Mouse (Mus musculus) megakaryocyte, embryonic 14.5 days (primary cell): ENCODE results near the gene Cxcr2.

Source experiments
- FLI1 ChIP-seq: IDR thresholded peaks from 2 replicates; pipeline ENCODE4 v1.6.1; 2012; ENCODE audit warnings: low read length, inconsistent platforms, mixed read lengths
- GATA1 ChIP-seq: IDR thresholded peaks from 3 replicates; pipeline ENCODE4 v1.6.1; 2012; ENCODE audit warnings: mixed read lengths, low read length, inconsistent platforms, borderline replicate concordance

DNA sequence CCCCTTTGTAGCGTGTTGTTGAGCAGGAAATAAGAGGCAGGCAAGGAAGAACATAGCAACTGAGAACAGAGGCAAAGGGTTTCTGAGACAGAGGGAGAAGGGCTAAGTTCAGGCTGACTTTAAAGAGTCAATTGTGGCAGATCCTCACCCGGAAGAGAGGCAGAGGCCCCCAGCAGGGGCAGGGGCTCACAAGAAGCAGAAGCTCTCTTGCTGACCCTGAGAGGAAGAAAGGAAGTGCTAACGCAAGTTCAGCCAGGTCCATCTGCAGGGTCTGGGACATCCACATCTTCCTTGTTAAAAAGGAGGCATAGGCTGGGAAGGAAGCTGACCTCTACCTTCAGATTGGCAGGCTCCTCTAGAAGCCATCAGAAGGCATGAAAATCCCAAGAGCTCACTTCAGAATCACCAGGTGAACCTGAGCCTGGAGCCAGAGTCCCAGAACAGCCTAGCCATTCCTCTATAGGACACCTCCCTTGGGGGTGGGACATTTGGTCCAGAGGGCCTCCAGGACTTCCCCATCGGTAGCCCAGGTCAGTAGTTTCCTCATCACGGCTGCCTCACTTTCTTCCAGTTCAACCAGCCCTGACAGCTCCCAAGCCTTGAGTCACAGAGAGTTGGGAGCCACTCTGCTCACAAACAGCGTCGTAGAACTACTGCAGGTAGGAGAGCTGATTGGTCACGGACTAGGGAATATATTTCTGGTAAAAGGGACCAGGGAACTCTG, at the start of gene Cxcr2:
- TF ChIP-seq GATA1, result no peak
- no peak for TF ChIP-seq FLI1
